Mouse (Mus musculus): ENCODE data around the gene Erp44.

The Erp44 gene

DNA sequence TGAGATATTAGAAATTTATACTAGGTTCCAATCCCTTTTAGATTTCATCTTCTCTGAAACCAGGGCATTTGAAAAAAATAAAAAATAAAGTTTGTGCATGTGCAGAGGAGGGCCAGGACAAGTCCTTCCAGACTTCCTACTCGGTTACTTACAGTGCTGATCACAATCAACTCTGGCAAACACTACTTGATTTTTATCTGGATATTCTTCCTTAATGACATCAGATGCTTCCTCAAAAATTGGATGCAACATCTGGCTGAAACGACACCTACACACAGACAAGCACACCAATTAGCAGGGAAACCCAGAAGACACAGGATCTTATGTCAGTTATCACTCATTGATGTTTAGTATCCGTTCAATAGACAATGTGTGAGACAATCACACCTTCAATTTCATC lies 42.6 kb downstream of the Erp44 start:
- DNase-seq (ENCODE audit: low spot score), result no peak

DNA sequence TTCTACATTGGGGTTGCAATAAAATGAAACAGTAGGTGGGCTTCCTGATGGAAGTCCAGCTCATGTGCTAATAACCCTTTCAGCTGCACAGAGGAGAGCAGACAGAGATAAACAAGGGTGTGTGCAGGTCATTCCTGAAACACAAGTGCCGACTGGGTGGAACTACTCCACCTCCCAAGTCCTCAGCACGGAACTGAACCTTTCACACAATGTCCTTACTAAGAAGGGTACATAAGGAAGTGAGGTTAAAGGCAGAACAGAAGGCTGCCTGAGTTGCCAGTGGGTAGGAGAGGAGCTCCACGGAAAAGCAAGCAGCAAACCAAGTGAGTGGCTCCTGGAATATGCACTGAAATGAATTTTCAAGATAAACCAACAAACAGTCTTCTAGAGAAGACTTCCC lies 52.6 kb downstream of the Erp44 start:
- DNase-seq (ENCODE audit: low spot score), result no peak

DNA sequence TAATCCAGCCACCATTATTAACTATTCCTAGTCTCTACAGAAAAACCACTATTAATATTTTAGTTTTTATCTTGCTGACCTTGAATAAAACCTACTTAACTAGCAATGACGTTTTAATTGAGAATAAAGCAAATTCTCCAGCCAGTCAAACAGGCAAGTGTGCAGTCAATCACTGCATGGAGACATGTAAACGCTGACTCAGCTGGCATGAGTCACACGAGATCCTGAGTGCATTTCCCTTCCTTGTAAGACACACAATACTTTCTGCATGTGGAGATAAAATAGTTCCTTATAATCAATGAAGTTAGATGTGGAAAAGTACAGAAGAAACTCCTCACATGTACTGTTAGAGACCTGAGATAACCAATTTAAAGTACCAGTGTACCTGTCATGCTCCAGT lies 53.8 kb downstream of the Erp44 start:
- DNase-seq (ENCODE audit: low spot score), result peak; percentile 15

DNA sequence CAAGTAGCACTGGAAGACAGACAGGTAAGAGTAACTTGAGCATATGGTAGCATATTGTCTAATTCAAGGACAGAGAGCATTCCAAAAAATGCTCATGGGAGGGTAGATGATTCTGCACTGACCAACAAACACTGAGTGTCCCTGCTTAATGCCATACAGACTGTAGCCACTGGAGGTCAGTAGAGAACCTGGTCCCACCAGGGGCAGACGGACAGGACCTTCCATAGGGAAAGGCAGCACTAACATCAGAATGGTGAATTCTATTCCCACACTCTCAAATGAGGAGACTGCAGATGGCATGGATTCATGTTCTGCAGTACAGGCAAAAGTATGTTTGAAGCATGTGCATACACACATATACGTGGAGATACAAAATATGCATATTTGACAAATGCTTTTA lies 54.2 kb downstream of the Erp44 start:
- DNase-seq (ENCODE audit: low spot score), result peak; percentile 76

DNA sequence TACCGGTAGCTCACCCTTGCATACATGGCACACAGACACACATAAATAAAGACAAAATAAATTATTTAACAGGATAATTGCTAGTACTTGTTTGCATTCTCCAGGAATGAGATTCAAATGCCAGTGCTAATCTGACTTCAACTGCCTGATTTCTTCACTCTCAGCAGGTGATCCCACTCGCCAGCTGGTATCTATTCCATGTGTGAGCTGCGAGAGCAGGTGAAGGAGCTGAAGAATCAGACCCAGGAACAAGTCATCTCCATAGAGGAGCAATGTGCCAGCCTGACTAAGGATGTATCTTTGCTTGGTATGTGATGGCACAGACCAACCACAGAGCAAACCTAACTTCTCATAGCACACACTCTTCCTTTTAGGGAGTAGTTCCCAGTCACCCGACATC lies 75.8 kb downstream of the Erp44 start:
- DNase-seq (ENCODE audit: low spot score), result no peak

DNA sequence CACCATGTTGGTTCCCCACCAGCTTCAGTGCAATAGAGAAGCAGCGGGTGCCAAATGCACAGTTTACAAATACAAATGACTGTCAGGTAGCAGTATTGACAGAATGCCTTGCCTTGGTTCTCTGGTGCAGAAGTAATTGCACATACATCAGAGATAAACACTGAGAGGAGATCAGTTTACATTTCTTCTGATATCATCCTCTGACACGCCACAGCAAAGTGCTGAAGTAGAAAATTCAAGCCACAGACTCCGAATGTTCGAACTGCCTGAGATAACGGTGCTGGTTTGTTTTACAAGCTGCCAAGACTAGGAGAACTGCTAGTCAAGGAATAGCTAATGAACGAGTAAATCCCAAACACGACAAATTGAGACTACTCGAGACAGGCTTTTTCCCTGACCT lies 80.9 kb downstream of the Erp44 start:
- DNase-seq (ENCODE audit: low spot score), result no peak

DNA sequence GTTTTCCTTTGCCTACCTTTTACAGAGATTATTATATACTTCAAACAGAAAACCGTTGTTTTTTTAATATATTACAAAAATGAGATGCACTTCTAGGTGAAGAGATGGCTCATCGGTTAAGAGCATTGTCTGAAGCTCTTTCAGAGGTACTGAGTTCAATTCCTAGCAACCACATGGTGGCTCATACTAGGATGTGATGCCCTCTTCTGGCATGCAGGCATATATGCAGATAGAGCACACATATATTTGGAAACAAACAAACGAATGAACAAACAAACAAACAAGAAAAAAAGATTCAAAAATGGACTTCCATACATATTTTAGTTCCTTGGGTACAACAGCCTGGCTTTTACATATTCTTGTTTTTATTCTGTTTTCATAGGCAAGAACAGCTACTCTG lies 81.4 kb downstream of the Erp44 start:
- DNase-seq (ENCODE audit: low spot score), result no peak

DNA sequence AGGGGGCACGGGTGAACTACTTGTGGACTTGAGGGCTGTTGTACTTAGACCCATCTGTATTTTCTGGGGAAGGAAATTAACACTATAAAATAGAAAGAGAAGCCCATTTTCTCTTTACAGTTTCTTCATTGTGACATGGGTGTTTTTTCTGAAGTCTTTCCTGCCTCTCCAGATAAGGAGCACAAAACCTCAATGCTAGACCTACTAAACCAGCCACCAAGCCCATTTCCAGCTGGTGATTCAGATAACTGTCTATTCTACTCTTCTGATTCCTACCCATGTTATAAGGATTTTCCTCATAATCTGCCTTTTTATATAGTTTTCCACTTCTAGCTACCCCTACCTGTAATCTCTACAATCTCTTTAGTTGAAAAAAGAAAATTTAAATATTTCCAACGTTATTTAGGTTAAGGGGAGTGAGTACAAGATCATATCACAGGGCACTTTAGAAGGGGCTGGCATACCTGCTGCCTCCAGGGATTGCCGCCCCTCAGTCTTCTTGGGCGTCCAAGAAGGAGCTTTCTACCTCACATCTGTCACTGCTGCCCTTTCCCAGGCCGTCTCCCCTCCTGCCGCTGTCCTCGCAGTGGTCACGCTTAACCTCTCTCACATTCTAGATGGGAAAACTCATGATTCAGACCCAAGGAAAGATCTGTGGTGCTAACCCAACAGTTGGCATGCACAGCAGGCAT lies 97.1 kb downstream of the Erp44 start:
- no peak for DNase-seq (ENCODE audit: low spot score)

DNA sequence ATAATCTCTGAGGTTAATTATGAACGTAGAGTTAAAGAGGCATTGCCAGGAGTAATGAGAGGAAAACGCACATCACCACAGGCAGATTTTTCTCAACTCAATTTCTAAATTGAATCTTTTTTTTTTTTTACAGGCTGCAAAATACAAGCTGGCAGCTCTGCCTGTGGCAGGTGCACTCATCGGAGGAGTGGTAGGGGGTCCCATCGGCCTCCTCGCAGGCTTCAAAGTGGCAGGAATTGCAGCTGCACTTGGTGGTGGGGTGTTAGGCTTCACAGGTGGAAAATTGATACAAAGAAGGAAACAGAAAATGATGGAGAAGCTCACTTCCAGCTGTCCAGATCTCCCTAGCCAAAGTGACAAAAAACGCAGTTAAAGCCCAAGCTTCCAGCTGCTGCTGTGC lies 98.0 kb downstream of the Erp44 start:
- no peak for DNase-seq (ENCODE audit: low spot score)

DNA sequence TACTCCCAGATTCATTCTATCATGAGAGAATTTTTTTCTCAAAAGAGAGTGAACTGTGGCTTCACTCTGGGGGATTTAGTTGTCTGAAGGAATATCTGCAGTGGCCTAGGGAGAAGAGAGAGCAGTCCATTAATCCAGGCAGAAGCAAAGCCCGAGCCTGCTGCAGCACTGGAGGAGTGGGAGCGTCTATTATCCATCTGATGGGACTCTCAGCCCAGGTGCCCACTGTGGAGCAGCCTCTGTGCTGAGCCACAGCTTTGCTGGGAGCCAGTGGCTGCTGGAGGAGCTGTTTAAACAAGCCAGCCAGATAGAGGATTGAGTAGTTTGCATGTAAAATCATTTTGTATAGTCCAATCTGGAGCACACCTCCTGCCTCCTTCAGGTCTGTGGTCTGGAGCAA lies 98.4 kb downstream of the Erp44 start:
- no peak for DNase-seq (ENCODE audit: low spot score)

DNA sequence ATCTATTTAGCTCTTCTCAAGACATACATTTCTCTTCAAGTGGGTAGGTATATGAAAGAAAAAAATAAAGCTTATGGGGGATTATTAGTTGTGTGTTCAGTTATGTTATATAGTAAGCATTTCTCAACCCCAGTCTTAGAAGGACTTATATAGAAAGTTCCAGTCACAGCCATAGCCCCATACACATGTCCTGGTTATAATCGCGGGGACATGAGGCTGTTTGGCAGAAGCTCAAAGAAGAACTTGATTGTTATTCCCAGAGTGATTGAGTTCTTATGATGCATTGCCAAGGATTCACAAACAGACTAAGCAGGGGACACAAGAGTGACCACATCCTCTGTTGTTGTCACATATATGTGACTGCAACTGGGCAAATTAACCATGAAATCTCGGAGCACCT lies 103.7 kb downstream of the Erp44 start:
- DNase-seq (ENCODE audit: low spot score), result no peak

DNA sequence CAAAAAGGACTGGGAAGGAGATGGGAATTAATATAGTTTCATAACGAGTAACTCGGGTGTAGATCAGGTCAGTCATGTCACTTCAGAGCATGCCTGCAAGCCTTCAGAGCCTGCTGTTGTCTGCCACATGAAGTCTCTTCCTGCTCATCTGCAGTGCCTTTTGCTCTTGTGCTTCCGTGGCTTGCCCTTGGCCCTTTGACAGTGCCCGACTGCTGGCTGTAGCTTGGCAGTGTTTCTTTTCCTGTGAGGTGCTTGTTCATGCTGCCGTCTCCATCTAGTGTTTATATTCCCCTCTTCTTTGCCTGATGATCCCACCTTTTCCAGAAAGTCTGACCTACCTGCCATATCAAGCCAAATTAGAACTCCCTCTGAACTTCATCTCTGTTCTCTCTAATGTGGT lies 115.5 kb downstream of the Erp44 start:
- DNase-seq (ENCODE audit: low spot score), result no peak

DNA sequence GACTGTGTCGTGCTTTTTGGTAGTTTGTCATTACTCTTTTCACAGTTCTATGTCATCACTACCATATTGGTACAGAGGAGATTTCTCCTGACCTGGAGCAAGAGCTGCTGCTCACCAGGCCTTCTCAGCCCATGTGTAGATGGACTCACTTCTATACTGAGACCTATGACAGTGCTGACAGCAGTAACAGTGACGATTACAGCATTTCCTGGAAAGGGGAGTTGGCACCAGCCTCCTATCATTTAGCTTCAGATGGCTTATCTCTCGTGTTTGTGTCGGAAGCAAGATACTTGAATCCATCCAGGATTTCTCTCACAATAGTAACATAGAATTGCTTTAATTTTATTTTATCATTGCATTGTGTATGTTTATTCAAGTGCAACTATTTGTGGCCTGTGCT lies 119.0 kb downstream of the Erp44 start:
- no peak for DNase-seq (ENCODE audit: low spot score)

DNA sequence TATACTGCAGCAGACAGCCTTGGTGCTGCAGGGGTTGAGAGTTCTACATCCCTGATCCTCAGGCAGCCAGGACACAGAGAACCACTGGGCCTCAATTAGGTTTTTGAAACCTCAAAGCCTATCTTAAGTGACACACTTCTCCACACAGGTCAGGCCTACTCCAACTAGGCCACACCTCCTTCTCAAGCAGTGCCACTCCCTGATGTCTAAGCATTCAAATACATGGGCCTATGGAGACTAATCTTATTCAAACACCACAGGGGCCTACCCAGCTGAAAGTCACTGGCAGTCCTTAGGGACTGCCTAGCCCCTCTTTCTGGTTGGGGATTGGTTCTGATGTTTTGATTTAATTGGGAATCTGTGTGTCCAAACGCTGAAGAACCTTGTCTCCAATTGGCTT lies 123.5 kb downstream of the Erp44 start:
- DNase-seq (ENCODE audit: low spot score), result no peak

DNA sequence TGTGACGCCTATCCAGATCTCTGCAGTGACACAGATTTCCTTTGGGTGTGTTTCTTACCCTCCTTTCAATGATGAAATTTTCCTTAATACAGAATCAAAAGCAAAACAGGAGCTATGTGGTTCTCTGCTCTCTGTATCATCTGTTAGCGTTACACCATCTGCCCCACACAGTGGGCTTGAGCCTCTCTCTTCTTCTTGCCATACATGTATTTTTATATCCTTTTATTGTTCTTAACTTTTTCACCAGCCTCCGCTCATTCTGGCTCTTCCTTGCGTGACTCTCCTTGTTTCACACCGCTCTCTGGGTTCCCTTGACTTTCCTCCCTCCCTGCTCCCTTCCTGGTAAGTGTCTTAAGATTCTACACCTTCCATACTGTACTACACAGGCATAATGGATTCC lies 126.1 kb downstream of the Erp44 start:
- no peak for DNase-seq (ENCODE audit: low spot score)

DNA sequence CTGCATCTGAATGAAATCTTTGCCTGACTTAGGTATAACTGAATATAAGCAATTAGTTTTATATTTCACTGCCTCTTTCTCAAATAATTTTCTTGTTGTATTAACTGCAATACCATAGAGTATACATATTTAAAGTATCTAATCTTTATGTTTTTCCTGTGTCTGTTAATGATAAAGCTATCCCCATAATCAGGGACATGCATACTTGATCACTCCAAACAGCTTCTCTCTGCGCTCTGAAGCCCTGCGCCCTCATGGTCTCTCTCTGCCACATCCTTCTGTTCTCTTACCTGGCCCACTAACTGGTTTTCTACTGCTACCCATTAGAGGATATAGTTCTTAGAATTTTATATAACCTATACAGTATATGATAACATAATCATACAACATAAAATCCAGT lies 129.9 kb downstream of the Erp44 start:
- DNase-seq (ENCODE audit: low spot score), result no peak
